Mouse (Mus musculus): ENCODE data around the gene Olfr643.

- TF ChIP-seq CTCF (IDR thresholded peaks at IDR 0.05; ENCODE audit: low read depth, low read length) (no peak), GATA1 (IDR thresholded peaks at IDR 0.05; ENCODE audit: borderline replicate concordance, low read length) (no peak), GATA2 (IDR thresholded peaks at IDR 0.05; ENCODE audit: borderline replicate concordance, low read depth, low read length) (no peak), POLR2AphosphoS5 (IDR thresholded peaks at IDR 0.05; ENCODE audit: insufficient replicate concordance, low read depth, low read length) (no peak)
These were observed 65.4 kb downstream of the Olfr643 start, which contains the start of gene Olfr644 for GRCm38 (mm10) chr7:104071769-104072168.

All from G1E (cell line).